Mouse (Mus musculus): Measurements from ENCODE around the gene Ctnna3.
"Not testable (repeated sequence)": the region's sequence is repeated elsewhere in the genome, so short reads cannot be mapped to it uniquely, and the experiment has no call there.

Gene Ctnna3

DNA sequence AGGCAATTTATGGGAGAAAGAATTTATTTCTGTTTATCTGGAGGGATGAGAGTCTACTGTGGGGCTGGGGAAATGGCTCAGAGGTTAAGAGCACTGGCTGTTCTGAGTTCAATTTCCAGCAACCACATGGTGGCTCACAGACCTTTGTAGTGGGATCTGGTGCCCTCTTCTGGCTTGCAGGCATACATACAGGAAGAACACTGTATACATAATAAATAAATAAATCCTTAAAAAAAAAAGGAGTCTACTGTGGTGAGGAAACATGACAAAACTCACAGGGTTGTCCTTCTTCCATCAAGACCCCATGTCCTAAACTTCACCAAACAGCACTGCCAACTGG is 5.5 kb upstream of the Ctnna3 start:
- peak; percentile 20 for DNase-seq (ENCODE audit: low spot score)

DNA sequence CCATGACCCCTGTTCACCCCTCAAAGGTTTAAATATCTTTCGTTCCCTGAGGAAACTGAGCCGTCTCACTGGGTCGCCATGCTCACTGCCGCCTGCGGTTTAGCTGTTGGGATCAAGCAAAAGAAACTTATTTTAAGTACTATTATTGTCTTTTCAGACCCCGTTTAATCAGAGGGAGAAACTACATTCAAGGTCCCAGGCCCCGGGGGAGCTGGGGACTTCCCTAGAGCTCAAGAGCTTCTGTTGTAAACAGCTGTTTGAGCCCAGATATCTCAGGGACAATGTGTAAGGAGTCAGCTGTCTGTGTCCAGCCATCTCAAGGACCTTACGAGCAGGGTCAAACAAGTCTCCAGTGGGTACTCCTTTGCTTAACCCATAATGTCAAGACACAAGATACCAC is 2.8 kb upstream of the Ctnna3 start:
- no peak for DNase-seq (ENCODE audit: low spot score)

DNA sequence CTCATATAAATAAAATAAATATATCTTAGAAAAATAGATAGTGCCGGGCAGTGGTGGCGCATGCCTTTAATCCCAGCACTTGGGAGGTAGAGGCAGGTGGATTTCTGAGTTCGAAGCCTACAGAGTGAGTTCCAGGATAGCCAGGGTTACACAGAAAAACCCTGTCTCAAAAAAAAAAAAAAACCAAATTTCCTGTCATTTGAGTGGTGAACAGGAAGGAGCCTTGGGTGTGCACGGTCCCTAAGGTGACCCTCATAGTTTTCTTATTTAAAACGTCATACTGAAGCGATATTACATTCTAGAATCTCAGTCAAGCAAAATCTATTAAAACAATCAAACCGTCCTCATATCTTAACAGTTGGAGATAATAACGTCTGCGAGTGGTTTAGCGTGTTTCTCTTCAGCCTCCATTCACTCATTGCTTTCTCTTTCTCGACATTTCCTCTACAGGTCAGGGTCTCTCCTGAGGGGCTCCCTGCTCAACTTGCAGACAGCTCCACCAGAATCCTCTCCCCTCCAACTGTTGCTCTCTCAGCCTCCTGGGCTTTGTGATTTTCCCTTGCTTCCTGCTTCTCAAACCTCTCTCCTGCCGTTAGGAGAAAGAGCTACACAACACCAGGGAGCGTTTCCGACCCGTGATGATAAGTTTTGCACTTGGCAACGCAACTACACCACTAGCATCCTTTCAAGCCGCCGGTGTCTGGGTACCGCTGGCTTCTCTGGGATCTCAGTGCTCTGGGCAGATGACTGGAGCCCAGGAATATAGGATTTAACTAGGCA is 1.5 kb upstream of the Ctnna3 start:
- peak; percentile 24 for DNase-seq (ENCODE audit: low spot score)

GRCm38 (mm10) chr10:63429023-63429340 is 916 bp upstream of the Ctnna3 start:
- DNase-seq (ENCODE audit: low spot score): no peak

- peak; percentile 98 for DNase-seq (ENCODE audit: low spot score)
Measured at GRCm38 (mm10) chr10:63429380-63429779, 518 bp upstream of the Ctnna3 start.

- no peak for DNase-seq (ENCODE audit: low spot score)
Measured at GRCm38 (mm10) chr10:63431221-63431736, 1.4 kb downstream of the Ctnna3 start.

GRCm38 (mm10) chr10:63432099-63432498 is 2.2 kb downstream of the Ctnna3 start:
- no peak for DNase-seq (ENCODE audit: low spot score)

DNA sequence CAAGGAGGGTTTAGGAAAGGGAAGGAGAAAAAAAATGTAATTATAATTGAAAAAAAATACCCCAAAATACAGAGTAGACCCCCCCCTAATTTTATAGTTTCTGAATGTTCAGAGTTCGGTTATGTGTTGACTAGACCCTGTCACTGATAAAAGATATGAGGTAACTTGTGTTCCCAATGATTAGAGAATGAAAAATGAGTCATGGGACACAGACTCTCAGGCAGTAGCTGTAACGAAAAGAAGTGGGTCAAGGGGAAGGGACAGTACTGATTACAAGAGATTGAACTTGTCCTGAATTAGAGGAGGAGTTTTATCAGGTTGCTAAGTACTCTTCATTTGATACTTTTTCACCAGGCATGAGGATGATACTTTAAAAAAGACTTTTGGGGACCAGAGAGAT is 3.0 kb downstream of the Ctnna3 start:
- DNase-seq (ENCODE audit: low spot score): no peak

GRCm38 (mm10) chr10:63438736-63439262 is 8.9 kb downstream of the Ctnna3 start:
- DNase-seq (ENCODE audit: low spot score): no peak

GRCm38 (mm10) chr10:63439694-63440228 is 9.9 kb downstream of the Ctnna3 start:
- DNase-seq (ENCODE audit: low spot score): no peak

GRCm38 (mm10) chr10:63444602-63445387 is 14.9 kb downstream of the Ctnna3 start:
- DNase-seq (ENCODE audit: low spot score): not testable (repeated sequence)

GRCm38 (mm10) chr10:63453926-63454325 is 24.0 kb downstream of the Ctnna3 start:
- DNase-seq (ENCODE audit: low spot score): no peak

- peak; percentile 29 for DNase-seq (ENCODE audit: low spot score)
Measured at GRCm38 (mm10) chr10:63455110-63455878, 25.4 kb downstream of the Ctnna3 start.

DNA sequence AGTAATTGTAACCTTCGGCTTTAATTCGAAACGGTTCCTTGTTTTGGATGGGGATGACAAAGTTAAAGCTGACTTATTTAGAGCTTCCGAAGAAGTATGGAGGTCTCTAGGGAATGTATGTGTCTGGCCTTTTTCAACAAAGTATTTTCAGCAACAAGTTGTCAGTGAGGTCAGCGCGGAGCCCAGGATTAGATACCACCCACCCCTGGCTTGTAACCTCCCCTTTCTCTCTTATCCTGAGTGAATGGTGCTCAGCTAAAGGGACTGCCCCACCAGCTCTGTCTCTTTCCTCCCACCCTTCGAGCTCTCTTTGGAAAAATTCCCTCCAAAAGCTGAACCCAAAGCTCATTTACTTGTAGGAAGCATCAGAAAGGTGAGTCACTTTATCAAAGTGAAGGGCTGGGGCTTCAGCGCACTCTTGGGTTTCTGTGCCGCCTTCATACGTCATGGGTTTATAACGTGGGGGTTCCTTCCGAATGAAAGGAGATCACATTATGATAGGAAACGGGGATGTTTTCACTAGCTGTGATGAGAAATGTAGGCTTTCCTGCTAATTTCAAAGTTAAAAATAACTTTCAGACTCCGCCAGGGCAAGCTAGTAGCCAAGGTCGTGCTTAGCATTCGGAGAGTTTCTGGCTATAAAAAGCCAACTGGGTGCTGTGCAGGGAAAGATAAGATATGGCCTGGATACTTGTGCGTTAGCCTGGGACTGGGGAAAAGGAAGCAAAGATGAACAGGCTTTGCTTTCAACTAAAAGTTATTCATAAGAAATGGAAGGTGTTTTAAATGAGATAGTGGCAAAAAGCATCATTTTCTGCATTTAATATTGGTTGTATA is 27.6 kb downstream of the Ctnna3 start:
- DNase-seq (ENCODE audit: low spot score): no peak

DNA sequence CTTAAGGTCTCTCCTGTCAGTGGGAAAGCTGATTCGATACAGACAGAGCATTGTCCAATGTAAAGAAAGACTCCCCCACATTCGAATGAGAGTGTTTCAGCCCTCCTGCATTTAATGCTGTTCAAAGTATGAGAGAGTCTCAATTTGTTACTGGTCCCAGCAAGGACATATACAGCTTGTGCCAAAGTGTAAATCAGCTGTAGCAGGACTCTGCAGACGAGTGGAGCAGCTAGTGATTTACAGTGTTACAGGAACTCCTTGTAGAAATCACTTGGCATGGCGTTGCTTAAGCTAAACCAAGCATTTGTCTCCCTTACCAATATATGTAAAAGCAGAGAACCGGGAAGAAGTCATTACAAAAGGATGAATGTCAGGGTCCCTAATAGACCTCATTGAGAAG is 31.0 kb downstream of the Ctnna3 start:
- no peak for DNase-seq (ENCODE audit: low spot score)

GRCm38 (mm10) chr10:63472473-63472872 is 42.6 kb downstream of the Ctnna3 start:
- DNase-seq (ENCODE audit: low spot score): no peak

DNA sequence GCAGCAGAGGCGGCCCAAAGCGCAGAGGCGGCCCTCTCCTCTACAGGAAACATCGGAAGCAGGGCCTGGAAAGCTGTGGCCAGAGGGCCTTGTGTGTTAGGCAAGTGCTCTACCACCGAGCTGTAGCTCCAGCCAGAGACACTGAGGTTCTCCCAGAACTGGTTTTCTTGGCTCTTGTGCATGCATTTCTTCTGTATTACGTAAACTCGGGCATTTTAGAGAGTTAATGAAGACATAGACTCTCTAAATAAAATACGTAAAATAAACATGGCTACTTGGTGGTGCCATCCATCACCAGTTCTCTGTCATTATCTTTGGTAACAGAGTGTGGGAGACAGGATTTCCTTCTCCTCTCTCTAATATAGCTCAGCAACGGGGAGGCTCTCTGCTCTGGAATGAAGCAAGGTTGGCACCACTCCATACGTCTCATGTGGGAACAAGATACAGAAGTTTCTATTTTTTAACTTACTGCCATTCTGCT is 46.3 kb downstream of the Ctnna3 start:
- DNase-seq (ENCODE audit: low spot score): peak; percentile 37

GRCm38 (mm10) chr10:63478946-63479345 is 49.0 kb downstream of the Ctnna3 start:
- no peak for DNase-seq (ENCODE audit: low spot score)

DNA sequence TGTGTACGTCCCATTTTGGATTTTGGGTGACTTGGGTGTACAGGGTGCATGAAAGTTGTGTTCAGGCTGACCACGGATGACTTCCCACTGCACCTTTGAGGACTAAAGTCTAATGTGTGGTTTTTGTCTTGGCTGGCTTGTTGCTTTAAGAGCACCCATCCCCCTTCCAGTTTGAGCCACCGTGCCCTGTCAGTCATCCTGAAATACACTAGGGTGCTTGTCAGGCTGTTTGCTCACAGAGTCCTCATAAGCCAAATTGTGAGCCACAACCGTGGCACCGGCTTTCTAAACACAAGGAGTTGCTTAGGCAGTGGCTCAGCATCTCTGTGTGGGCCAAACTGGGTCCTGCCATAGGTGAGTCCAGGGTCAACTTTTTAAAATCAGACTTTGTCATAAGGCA is 50.2 kb downstream of the Ctnna3 start:
- no peak for DNase-seq (ENCODE audit: low spot score)

DNA sequence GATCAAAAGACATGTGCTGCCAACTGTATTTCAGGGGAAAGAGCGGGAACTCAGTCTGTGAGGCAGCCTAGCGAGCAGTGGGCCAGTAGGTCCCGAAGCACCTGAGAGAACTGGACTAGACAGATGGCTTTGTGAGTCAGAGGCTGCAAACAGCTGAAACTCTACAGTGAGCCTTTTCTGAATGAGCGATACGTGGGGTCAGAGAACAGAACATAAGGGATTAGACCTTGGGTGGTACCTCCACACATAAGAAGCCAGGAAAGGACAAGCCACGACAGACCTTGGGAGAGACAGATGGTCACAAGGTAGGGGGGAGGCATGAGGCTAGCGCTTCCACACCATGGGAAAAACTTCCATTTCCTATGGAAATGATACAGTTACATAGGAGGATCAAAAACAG is 58.4 kb downstream of the Ctnna3 start:
- DNase-seq (ENCODE audit: low spot score): no peak

GRCm38 (mm10) chr10:63523956-63524355 is 94.1 kb downstream of the Ctnna3 start:
- no peak for DNase-seq (ENCODE audit: low spot score)
